Mouse (Mus musculus): Measurements from ENCODE around the gene Arhgef40.

DNA sequence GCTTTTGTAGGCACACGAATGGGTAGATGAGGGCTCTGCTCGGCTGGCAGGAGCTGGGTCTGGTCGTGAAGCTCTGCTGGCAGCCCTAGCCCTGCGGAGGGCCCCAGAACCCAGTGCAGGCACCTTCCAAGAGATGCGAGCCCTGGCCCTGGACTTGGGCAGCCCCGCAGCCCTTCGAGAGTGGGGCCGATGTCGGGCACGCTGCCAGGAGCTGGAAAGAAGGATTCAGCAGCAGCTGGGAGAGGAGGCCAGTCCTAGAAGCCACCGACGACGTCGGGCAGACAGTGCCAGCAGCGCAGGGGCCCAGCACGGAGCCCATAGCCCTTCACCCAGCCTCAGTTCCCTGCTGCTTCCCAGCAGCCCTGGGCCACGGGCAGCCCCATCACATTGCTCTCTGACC, 12.3 kb downstream of the Arhgef40 start:
- TF ChIP-seq POLR2A (IDR thresholded peaks at IDR 0.05; ENCODE audit: borderline replicate concordance, extremely low read depth, low read depth, low read length) (no peak), CTCF (IDR thresholded peaks at IDR 0.05; ENCODE audit: insufficient read depth, low read length) (no peak)
